Comparison of ENCODE assay signal across 35 mouse cellular contexts in the genomic region with DNA sequence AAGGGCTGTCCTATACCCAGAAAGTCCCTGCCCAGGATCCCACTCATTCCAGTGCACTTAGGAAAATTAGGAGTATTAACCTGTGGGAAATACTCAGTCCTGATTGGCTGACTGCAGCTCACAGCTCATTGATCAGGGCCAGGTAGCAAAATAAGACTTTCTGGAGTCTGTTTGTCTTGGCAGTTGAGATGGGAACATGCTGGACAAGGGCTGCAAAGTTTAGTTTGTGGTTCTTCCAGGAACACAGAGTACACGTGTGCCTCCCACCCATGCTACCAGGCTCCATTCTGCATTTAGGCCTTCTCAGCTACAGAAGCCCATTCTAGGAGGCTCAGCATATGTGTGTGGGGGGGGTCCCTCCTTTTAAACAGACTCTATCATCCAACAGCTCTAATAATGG. TPM values are rescaled to one million over a fixed set of nuclear protein-coding genes. Genes with fewer than 3 reads are reported as not detected.
"Had no signal": no experiment of that assay in that cellular context is flagged by ENCODE, and none has a peak within 500 bp of the region (broad histone marks: within the 10 kb centered on the region; RNA-seq: fewer than 3 reads in every experiment).

No protein-coding gene starts in this region.

- H3K4me2 ChIP-seq: heart, embryonic 12.5 days; heart, embryonic 13.5 days; heart, embryonic 15.5 days; hindbrain, embryonic 12.5 days; hindbrain, embryonic 13.5 days; hindbrain, embryonic 14.5 days; hindbrain, embryonic 15.5 days; intestine, embryonic 15.5 days; kidney, embryonic 15.5 days had no signal

- H3K27ac ChIP-seq: heart, embryonic 10.5 days; heart, embryonic 13.5 days; heart, embryonic 15.5 days; hindbrain, embryonic 10.5 days; hindbrain, embryonic 12.5 days; hindbrain, embryonic 13.5 days; hindbrain, embryonic 14.5 days; hindbrain, embryonic 15.5 days; hindbrain, postnatal 0 days; intestine, embryonic 15.5 days; kidney, embryonic 15.5 days; kidney, postnatal 0 days; layer of hippocampus, adult 2 months had no signal

- H3K4me1 ChIP-seq: heart, embryonic 10.5 days; heart, embryonic 12.5 days; heart, embryonic 13.5 days; heart, embryonic 15.5 days; hindbrain, embryonic 12.5 days; hindbrain, embryonic 13.5 days; hindbrain, embryonic 15.5 days; intestine, embryonic 15.5 days; kidney, embryonic 15.5 days had no signal

- ATAC-seq: hindbrain, embryonic 16.5 days; hindbrain, postnatal 0 days; inflammation-experienced regulatory T-cells, adult 6 months; intestine, embryonic 15.5 days; intestine, embryonic 16.5 days; intestine, postnatal 0 days had no signal

- H3K4me3 ChIP-seq: heart, embryonic 10.5 days; heart, embryonic 12.5 days; heart, embryonic 13.5 days; heart, embryonic 15.5 days; hindbrain, embryonic 10.5 days; hindbrain, embryonic 12.5 days; hindbrain, embryonic 13.5 days; hindbrain, embryonic 15.5 days; intestine, embryonic 15.5 days; kidney, embryonic 15.5 days; layer of hippocampus, adult 2 months had no signal

- H3K9ac ChIP-seq: heart, embryonic 12.5 days; heart, embryonic 13.5 days; heart, embryonic 15.5 days; hindbrain, embryonic 12.5 days; hindbrain, embryonic 13.5 days; hindbrain, embryonic 14.5 days; hindbrain, embryonic 15.5 days; intestine, embryonic 15.5 days; kidney, embryonic 15.5 days had no signal

- H3K9me3 ChIP-seq: heart, embryonic 10.5 days; heart, embryonic 12.5 days; heart, embryonic 13.5 days; heart, embryonic 15.5 days; hindbrain, embryonic 10.5 days; hindbrain, embryonic 12.5 days; hindbrain, embryonic 13.5 days; hindbrain, embryonic 15.5 days; intestine, embryonic 15.5 days; kidney, embryonic 15.5 days had no signal

- H3K27me3 ChIP-seq: heart, embryonic 12.5 days; heart, embryonic 13.5 days; heart, embryonic 15.5 days; hindbrain, embryonic 12.5 days; hindbrain, embryonic 13.5 days; hindbrain, embryonic 15.5 days; intestine, embryonic 15.5 days; kidney, embryonic 15.5 days had no signal

- DNase-seq: heart, postnatal 10 days; heart, postnatal 14 days; heart, postnatal 36 days; heart, postnatal 4 days; kidney, adult 11 months; kidney, adult 18-20 months; kidney, adult 2 months; kidney, adult 8-10 months; kidney, adult 9 months; kidney, postnatal 10 days; kidney, postnatal 14 days; kidney, postnatal 25 days; kidney, postnatal 36 days; kidney, postnatal 4 days; layer of hippocampus, adult 9-11 months; layer of hippocampus, postnatal 36 days had no signal

- H3K36me3 ChIP-seq: heart, embryonic 10.5 days; heart, embryonic 12.5 days; heart, embryonic 13.5 days; heart, embryonic 15.5 days; hindbrain, embryonic 10.5 days; hindbrain, embryonic 12.5 days; hindbrain, embryonic 13.5 days; hindbrain, embryonic 15.5 days; intestine, embryonic 15.5 days; kidney, embryonic 15.5 days had no signal

RNA-seq across cellular contexts. Expression of a gene that starts 42.3 kb away (rescaled TPM):
- total RNA-seq: hematopoietic stem cell, adult 5-6 weeks had no signal
- polyA plus RNA-seq: inflammation-experienced regulatory T-cells, adult 6 months had no signal
